Mouse (Mus musculus) lung, adult 2 months (tissue): ENCODE results near the gene Ddx52. TPM values are rescaled to one million over a fixed set of nuclear protein-coding genes. Genes with fewer than 3 reads are reported as not detected.
A peak's percentile ranks its signal among the peaks of the same experiment; 100 is the strongest.

Source experiments
- DNase-seq: peaks from one replicate; pipeline ENCODE4 v3.0.0; 2022
- H3K4me1 ChIP-seq: fragments of 200-500 bp; 2 replicates; pipeline ENCODE4 v1.6.1; 2011; ENCODE audit warnings: low read length; ENCODE audit not compliant: control insufficient read depth, insufficient read depth
- H3K4me3 ChIP-seq: fragments of 200-500 bp; replicated peaks from 2 replicates; pipeline ENCODE3; 2011; ENCODE audit warnings: low read depth, mild to moderate bottlenecking, control low read depth, low read length; ENCODE audit errors: extremely low read depth
- CTCF ChIP-seq: fragments of 200-500 bp; IDR thresholded peaks from 2 replicates; pipeline ENCODE4 v1.5.1; 2011; ENCODE audit warnings: mild to moderate bottlenecking, low read length, control low read depth; ENCODE audit not compliant: insufficient read depth
- POLR2A ChIP-seq: fragments of 200-500 bp; IDR thresholded peaks from 2 replicates; pipeline ENCODE4 v1.6.1; 2011; ENCODE audit warnings: low read depth, mild to moderate bottlenecking, control low read depth, low read length, borderline replicate concordance; ENCODE audit errors: extremely low read depth
- WGBS: fragments of 180-500 bp; shearing (Covaris S2); methylation state at CpG from one replicate; pipeline ENCODE4 v1.1.7; 2018; 5-methylcytosine and 5-hydroxymethylcytosine counted together
- polyA plus RNA-seq: library from polyadenylated mRNA; depleted of rRNA; stranded (reverse); fragments of >200 nt; gene quantifications from 2 replicates; pipeline ENCODE4 v1.2.3, GENCODE M21; 2012

Ddx52 gene
- polyA plus RNA-seq, 1 experiment = 4.9 TPM

GRCm38 (mm10) chr11:83991701-83992100, 49.8 kb downstream of the Ddx52 start:
- TF ChIP-seq CTCF (no peak), POLR2A (no peak)
- no peak for DNase-seq
- H3K4me1 ChIP-seq = no peaks in the 10 kb centered on the region
- 79% methylated on average over 4 of the region's 4 CpGs for WGBS
- no peak overlapping the region for H3K4me3 ChIP-seq

DNA sequence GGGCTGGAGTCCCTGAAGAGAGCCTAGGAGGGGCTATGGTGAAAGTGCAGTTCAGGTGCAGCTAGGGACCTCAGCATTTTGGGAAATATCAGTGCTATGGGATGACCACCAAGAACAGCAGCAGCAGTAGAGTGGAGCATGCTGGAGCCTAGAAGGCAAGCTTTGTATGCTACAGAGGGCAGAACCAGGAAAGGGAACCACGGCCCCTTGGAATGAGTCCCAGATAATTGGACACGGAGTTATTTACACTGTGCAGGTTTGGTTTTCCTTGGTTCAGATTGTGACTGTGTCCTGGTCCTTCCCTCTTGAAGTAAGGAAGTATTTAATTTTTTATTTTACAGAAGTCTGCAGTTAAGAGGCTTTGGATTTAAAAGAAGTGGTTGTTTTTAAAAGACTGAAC, 51.6 kb downstream of the Ddx52 start:
- DNase-seq = peak; percentile 31
- Histone ChIP-seq H3K4me1 (no peaks in the 10 kb centered on the region), H3K4me3 (no peak overlapping the region)
- 15% methylated on average over 2 of the region's 2 CpGs for WGBS
- TF ChIP-seq POLR2A (no peak), CTCF (no peak)

- WGBS = 75% methylated on average over 3 of the region's 3 CpGs
- DNase-seq = no peak
- no peak for TF ChIP-seq POLR2A
- no peak for TF ChIP-seq CTCF
- Histone ChIP-seq H3K4me3 (no peak overlapping the region), H3K4me1 (no peaks in the 10 kb centered on the region)
Measured at GRCm38 (mm10) chr11:83994481-83994880, 52.6 kb downstream of the Ddx52 start.

DNA sequence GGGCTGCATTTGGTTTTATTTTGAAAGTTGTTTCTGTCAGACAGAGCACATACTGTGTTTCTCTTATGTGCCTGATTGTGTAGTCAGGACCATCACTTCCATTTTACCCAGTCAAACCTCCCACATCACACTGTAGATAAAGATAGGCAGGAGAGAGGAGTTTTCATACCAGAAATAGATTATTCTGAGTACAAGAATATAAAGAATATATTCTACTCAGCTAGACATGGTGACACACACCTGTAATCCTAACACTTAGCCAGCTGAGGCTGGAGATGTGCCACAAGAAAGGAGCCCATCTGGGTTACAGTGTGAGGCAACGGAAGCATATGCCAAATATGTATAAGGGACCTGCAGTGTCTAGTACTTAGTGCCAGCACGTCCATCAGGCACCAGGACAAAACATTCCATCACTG, 53.7 kb downstream of the Ddx52 start:
- 78% methylated on average over 2 of the region's 2 CpGs for WGBS
- TF ChIP-seq POLR2A = no peak
- TF ChIP-seq CTCF = no peak
- Histone ChIP-seq H3K4me3 (no peak overlapping the region), H3K4me1 (no peaks in the 10 kb centered on the region)
- DNase-seq = no peak

DNA sequence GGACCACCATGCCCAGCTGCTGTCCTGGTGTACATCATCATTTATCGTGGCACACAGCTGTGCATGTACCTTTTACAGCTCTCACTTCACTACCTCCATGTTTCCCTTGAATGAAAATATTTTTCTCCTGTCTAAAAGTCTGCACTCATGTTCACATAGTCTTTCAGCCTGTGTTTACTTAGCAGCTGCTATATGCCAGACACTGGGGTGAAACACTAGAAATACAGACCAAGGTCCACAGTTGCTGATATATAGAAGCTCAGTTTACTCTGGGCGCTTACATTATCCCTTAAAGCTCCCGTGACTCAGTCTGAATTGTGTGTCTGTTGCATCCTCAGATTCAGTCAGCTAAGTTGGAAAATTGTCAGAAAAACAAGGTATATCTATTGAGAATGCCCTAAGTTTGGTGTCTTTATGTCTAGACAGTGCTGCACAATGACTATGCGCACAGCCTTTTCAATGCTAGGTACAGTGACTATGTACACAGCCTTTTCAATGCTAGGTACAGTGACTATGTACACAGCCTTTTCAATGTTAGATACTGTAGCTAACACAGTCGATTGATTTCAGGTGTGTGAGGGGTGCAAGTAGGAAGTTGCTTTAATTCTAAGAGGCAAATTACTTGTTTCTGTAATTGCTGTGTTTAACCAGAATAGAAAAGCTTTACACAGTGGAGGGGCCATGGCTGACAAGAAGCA, 55.5 kb downstream of the Ddx52 start:
- TF ChIP-seq CTCF (no peak), POLR2A (no peak)
- no peak for DNase-seq
- no peaks in the 10 kb centered on the region for H3K4me1 ChIP-seq
- 87% methylated on average over 5 of the region's 5 CpGs for WGBS
- no peak overlapping the region for H3K4me3 ChIP-seq

DNA sequence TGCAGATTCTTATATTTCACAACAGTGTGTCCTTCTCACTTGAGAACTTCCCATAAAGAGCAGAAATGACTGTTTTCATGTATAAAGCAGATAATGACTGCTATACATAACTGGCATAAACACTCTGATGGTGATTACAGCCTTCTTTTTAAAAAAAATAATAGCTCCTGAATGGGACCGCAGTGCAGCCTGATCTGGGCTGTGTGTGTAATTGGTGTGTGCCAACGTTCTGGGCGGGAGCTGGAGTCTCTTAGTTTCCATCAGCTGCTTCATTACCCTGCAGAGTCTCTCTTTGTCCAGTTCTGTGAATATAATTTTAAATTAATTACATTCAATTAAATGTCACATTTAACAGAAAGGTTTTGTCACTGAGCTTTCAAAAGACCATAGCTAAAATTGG, 57.1 kb downstream of the Ddx52 start:
- Histone ChIP-seq H3K4me1 (no peaks in the 10 kb centered on the region), H3K4me3 (no peak overlapping the region)
- WGBS = 90% methylated on average over 3 of the region's 3 CpGs
- DNase-seq = no peak
- TF ChIP-seq POLR2A = no peak
- TF ChIP-seq CTCF = no peak

DNA sequence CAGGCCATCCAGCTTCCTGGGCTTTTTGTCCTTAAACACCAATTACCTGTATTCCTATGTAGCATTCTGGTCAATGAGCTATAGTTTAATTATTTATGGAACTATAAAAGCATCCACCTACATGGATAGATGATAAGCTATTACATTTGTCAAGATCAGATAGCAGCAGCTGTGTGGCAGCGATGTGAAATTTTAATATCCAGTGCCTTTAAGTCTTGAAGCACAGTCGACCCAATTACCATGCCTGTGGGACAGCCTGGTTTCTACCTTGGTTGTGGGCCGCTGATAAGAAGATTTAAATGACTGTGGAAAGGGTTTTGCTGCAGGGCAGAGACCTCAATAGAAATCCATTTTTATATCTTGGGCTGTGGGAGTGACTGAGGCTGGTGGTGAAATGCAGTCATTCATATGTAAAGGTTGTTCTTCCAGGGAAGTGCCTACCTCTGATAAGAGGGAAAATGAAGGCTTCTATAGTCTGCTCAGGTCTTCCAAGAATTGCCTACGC, 57.6 kb downstream of the Ddx52 start:
- 91% methylated on average over 4 of the region's 4 CpGs for WGBS
- Histone ChIP-seq H3K4me3 (no peak overlapping the region), H3K4me1 (no peaks in the 10 kb centered on the region)
- TF ChIP-seq POLR2A (no peak), CTCF (no peak)
- no peak for DNase-seq

DNA sequence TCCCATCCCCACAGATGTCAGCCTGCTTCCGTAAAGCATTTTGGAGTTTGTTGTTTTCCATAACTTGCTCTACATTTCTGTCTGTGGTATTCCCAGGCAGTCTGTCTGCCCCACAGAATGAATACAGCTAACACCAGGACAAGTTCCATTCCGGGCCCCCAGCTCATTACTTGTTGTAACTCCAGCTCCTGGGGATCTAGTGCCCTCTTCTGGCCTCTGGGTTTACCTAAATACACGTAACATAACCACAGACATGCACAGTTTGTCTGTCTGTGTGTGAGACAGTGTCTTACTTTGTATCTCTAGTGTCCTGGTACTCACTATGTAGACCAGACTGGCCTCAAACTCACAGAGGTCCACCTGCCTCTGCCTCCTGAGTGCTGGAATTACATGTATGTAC, 59.4 kb downstream of the Ddx52 start:
- DNase-seq = no peak
- WGBS = 91% methylated on average over 3 of the region's 3 CpGs
- TF ChIP-seq CTCF (no peak), POLR2A (no peak)
- Histone ChIP-seq H3K4me1 (no peaks in the 10 kb centered on the region), H3K4me3 (no peak overlapping the region)

DNA sequence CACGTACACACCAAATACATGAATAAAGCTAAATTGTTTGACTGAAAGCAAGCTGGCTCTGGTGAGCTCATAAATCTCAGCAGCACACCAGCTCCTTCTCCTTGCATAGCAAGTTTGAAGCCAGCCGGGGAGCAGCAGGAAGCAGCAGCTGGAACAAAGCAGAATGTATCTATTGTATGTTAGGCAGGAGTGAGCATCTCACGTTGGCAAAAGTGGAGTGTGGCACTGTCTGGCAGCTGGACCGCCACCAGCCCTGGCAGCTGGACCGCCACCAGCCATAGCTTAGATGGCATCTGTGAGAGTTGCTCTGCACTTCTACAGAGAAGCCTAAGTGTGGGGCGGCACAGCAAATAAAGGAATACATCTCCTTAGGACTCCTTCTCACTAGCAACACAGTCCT, 62.1 kb downstream of the Ddx52 start:
- Histone ChIP-seq H3K4me1 (no peaks in the 10 kb centered on the region), H3K4me3 (no peak overlapping the region)
- no peak for TF ChIP-seq CTCF
- no peak for TF ChIP-seq POLR2A
- 87% methylated on average over 6 of the region's 6 CpGs for WGBS
- no peak for DNase-seq

DNA sequence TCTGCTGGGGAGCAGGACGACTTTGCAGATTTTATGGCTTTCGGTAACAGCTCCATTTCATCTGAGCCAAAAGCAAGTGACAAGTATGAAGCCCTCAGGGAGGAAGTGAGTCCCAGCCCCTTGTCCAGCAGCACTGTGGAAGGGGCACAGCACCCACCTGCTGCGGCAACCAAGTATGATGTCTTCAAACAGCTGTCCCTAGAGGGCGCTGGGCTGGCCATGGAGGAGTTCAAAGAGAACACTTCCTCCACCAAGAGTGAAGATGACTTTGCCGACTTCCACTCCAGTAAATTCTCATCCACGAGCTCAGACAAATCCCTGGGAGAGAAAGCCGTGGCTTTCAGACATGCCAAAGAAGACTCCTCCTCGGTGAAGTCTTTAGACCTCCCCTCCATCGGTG, 67.1 kb downstream of the Ddx52 start:
- peak; percentile 8; the same call in 1 of the 2 replicates for TF ChIP-seq CTCF
- TF ChIP-seq POLR2A = no peak
- Histone ChIP-seq H3K4me1 (no peaks in the 10 kb centered on the region), H3K4me3 (no peak overlapping the region)
- no peak for DNase-seq
- 81% methylated on average over 9 of the region's 9 CpGs for WGBS

- TF ChIP-seq CTCF (no peak), POLR2A (no peak)
- no peak for DNase-seq
- H3K4me3 ChIP-seq = no peak overlapping the region
- H3K4me1 ChIP-seq = no peaks in the 10 kb centered on the region
- 84% methylated on average over 9 of the region's 9 CpGs for WGBS
Measured at GRCm38 (mm10) chr11:84010411-84010810, 68.5 kb downstream of the Ddx52 start.
